Mouse (Mus musculus) midbrain, postnatal 0 days (tissue): ENCODE data around the gene Surf4. TPM values are rescaled to one million over a fixed set of nuclear protein-coding genes. Genes with fewer than 3 reads are reported as not detected.
A peak's percentile ranks its signal among the peaks of the same experiment; 100 is the strongest.

ENCODE experiments used
- ATAC-seq: fragments of 200-750 bp; cut with Nextera tagmentation; 2 replicates; pipeline ENCODE4 v1.8.0; 2017; ENCODE audit warnings: moderate number of reproducible peaks, mild to moderate bottlenecking, moderate TSS enrichment, moderate library complexity; ENCODE audit not compliant: low FRiP score
- DNase-seq: peaks from one replicate; pipeline ENCODE4 v3.0.0-alpha.2; 2015; ENCODE audit warnings: low spot score
- H3K27ac ChIP-seq: fragments of 300-500 bp; sonication (generic); 2 replicates; pipeline ENCODE4 v1.5.1; 2014; ENCODE audit warnings: low read depth, mild to moderate bottlenecking, low read length, mixed read lengths
- H3K27me3 ChIP-seq: fragments of 300-500 bp; sonication (generic); 2 replicates; pipeline ENCODE4 v1.6.1; 2014; ENCODE audit warnings: low read length, control low read depth, mixed read lengths; ENCODE audit not compliant: insufficient read depth
- H3K36me3 ChIP-seq: fragments of 300-500 bp; sonication (generic); 2 replicates; pipeline ENCODE4 v1.6.1; 2014; ENCODE audit warnings: low read length, control low read depth, mixed read lengths; ENCODE audit not compliant: insufficient read depth
- H3K4me1 ChIP-seq: fragments of 300-500 bp; sonication (generic); 2 replicates; pipeline ENCODE4 v1.6.1; 2014; ENCODE audit warnings: mild to moderate bottlenecking, control low read depth, antibody characterized with exemption, low read length, mixed read lengths; ENCODE audit not compliant: insufficient read depth
- H3K4me2 ChIP-seq: fragments of 300-500 bp; sonication (generic); 2 replicates; pipeline ENCODE4 v1.6.1; 2014; ENCODE audit warnings: low read depth, mild to moderate bottlenecking, low read length, mixed read lengths; ENCODE audit not compliant: poor library complexity, severe bottlenecking
- H3K4me3 ChIP-seq: fragments of 300-500 bp; sonication (generic); 2 replicates; pipeline ENCODE4 v1.5.1; 2014; ENCODE audit warnings: low read depth, mild to moderate bottlenecking, low read length, moderate library complexity
- H3K9ac ChIP-seq: fragments of 300-500 bp; sonication (generic); replicated peaks from 2 replicates; pipeline ENCODE4 v1.6.1; 2014; ENCODE audit warnings: mild to moderate bottlenecking, low read length, moderate library complexity, mixed read lengths; ENCODE audit not compliant: poor library complexity, severe bottlenecking
- H3K9me3 ChIP-seq: fragments of 300-500 bp; sonication (generic); 2 replicates; pipeline ENCODE4 v1.6.1; 2016; ENCODE audit warnings: low read length, control low read depth
- CTCF ChIP-seq: IDR thresholded peaks from 2 replicates; pipeline ENCODE4 v1.5.1; 2016; ENCODE audit warnings: antibody characterized with exemption, mild to moderate bottlenecking
- WGBS: fragments of 180-500 bp; shearing (Covaris S2); extraction: QIAGEN DNeasy Blood & Tissue Kit; methylation state at CpG from one replicate; pipeline ENCODE4 v1.1.7; 2014; 5-methylcytosine and 5-hydroxymethylcytosine counted together
- polyA plus RNA-seq: library from polyadenylated mRNA; unstranded; fragments of >200 nt; fragmentation: Nextera tagmentation; extraction: Ambion mirVana; gene quantifications from 2 replicates; pipeline ENCODE4 v1.2.1, GENCODE M21; 2015
- total RNA-seq: library from RNA; depleted of rRNA; stranded (reverse); fragments of >200 nt; gene quantifications from 2 replicates; pipeline ENCODE4 v1.2.3, GENCODE M21; 2014

Surf4 gene
- total and polyA plus RNA-seq, 2 experiments from 2014 or later, result 102 to 120 TPM

DNA sequence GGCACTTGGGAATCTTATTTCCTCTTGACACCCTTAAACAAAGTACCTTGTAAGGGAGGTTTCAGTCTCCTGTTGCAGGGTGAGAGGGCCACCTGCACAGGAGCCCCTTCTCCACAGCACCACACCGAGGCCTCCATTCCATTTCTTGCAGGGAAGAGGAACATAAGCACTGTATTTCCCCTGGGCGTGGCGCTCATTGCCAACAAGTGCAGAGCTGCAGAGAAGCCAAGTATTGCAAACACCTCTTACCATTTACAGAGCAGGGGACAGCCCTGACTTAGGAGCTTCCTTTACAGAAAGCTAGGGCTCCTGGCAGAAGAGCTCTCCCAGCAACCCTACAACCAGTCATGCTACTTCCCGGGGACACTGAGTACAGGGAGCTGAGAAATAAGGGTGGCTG is 18.5 kb upstream of the Surf4 start:
- no peak for TF ChIP-seq CTCF
- WGBS, result 91% methylated on average over 4 of the region's 4 CpGs
- no peak for ATAC-seq
- DNase-seq, result no peak
- no peak overlapping the region for H3K27ac ChIP-seq
- no peak overlapping the region for H3K4me3 ChIP-seq
- no peaks in the 10 kb centered on the region for H3K27me3 ChIP-seq
- no peak overlapping the region for H3K9ac ChIP-seq
- peaks cover 57% of the 10 kb centered on the region for H3K36me3 ChIP-seq
- H3K4me2 ChIP-seq, result no peak overlapping the region
- no peaks in the 10 kb centered on the region for H3K9me3 ChIP-seq
- H3K4me1 ChIP-seq, result no peaks in the 10 kb centered on the region

DNA sequence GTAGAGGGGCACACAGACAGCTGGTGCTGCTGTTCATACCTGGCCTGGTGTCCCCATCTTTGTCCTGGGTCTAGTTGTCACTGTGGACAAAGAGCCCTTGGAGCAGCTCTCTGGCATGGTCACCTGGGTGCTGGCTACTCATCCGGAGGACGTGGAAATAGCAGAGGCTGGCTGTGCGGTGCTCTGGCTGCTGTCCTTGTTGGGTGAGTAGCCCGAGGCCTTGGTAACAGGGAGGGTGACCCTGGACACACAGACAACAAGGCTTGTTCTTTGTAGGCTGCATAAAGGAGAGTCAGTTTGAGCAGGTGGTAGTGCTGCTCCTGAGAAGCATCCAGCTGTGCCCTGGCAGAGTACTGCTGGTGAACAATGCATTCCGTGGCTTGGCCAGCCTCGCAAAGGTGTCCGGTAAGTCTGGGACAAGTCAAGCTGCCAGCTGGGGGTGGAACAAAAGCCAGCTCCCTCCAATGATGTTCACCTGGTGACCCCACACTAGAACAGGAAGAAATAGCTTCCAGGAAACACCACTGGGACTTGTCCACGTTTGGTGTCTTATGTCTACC is 17.7 kb upstream of the Surf4 start:
- DNase-seq, result no peak
- no peak for ATAC-seq
- Histone ChIP-seq H3K27me3 (no peaks in the 10 kb centered on the region), H3K4me1 (no peaks in the 10 kb centered on the region), H3K27ac (no peak overlapping the region), H3K4me2 (no peak overlapping the region), H3K4me3 (no peak overlapping the region), H3K36me3 (peaks cover 52% of the 10 kb centered on the region), H3K9me3 (no peaks in the 10 kb centered on the region), H3K9ac (no peak overlapping the region)
- 88% methylated on average over 8 of the region's 8 CpGs for WGBS
- no peak for TF ChIP-seq CTCF

DNA sequence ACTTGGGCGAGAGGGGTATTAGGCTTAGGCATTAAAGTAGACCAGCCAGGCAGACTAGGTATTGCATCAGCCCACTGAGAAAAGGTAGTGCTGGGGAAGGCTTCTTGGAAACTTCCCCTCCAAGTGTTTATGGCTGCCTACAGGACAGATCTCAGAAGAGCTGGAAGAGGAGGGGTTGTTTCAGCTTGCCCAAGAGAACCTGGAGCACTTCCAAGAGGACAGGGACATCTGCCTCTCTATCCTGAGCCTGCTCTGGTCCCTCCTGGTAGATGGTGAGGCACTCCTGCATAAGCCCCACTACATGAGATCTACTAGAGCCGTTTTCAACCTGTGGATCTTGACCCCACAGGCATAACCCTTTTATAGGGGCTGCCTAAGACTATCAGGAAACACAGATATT is 16.7 kb upstream of the Surf4 start:
- 84% methylated on average over 2 of the region's 2 CpGs for WGBS
- TF ChIP-seq CTCF, result no peak
- peaks cover 44% of the 10 kb centered on the region for H3K36me3 ChIP-seq

DNA sequence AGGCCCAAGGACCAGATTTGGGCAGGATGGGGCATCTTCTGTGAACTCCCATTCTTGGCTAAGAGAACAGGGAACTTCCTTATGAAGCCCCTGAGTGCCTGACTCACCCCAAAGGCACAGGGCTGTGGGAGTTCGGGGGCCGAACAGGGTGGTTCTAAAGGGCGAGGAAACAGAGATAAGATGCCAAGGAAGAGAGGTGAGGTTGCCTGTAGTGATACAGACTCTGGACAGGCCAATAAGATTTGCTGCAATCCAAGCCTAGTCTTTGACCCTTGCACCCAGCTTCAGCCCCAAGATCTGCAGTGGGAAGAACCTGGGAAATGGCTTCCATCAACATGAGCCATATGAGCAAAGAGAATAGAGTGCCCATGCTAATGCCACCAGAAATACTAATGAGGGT is 9.5 kb upstream of the Surf4 start:
- Histone ChIP-seq H3K36me3 (0 out of 2 replicates have a peak, but pooled peaks cover 5% of the 10 kb centered on the region), H3K27me3 (no peaks in the 10 kb centered on the region), H3K9me3 (no peaks in the 10 kb centered on the region), H3K27ac (no peak overlapping the region), H3K4me2 (no peak overlapping the region), H3K4me3 (no peak overlapping the region), H3K9ac (no peak overlapping the region), H3K4me1 (no peaks in the 10 kb centered on the region)
- DNase-seq (no peak), ATAC-seq (no peak)
- no peak for TF ChIP-seq CTCF
- 85% methylated on average over 3 of the region's 3 CpGs for WGBS

More for the DNA sequence above, 16.7 kb upstream of the Surf4 start:
- no peak for ATAC-seq
- Histone ChIP-seq H3K9ac (no peak overlapping the region), H3K27ac (no peak overlapping the region), H3K4me2 (no peak overlapping the region), H3K27me3 (no peaks in the 10 kb centered on the region), H3K4me3 (no peak overlapping the region), H3K4me1 (no peaks in the 10 kb centered on the region), H3K9me3 (no peaks in the 10 kb centered on the region)
- DNase-seq, result no peak

DNA sequence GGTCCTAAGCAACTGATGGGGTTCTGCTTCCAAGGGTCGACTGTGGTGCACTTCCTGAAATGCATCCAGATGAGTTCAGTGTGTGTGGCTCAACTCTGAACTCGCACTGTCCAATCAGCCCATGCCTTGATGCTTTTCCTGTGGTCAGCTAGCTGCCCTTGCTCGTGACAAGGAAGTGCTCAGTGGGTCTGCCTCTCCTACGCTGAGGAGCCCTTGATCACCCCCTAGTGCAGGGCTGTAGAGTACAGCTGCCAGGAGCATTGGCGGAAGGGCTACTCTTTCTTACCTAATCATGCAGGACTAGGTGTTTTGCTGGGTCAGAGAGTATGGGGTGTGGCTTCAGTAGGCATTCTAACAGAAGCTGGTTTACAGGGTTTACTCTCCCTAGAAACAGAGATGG is 7.8 kb upstream of the Surf4 start:
- DNase-seq, result no peak
- 41% methylated on average over 5 of the region's 5 CpGs for WGBS
- Histone ChIP-seq H3K27me3 (no peaks in the 10 kb centered on the region), H3K27ac (no peak overlapping the region), H3K36me3 (no peaks in the 10 kb centered on the region), H3K4me3 (no peak overlapping the region), H3K4me2 (no peak overlapping the region), H3K9ac (no peak overlapping the region), H3K4me1 (no peaks in the 10 kb centered on the region), H3K9me3 (no peaks in the 10 kb centered on the region)
- TF ChIP-seq CTCF, result 0 out of 2 replicates have a peak, but pooled peaks have one; percentile 4
- ATAC-seq, result no peak

DNA sequence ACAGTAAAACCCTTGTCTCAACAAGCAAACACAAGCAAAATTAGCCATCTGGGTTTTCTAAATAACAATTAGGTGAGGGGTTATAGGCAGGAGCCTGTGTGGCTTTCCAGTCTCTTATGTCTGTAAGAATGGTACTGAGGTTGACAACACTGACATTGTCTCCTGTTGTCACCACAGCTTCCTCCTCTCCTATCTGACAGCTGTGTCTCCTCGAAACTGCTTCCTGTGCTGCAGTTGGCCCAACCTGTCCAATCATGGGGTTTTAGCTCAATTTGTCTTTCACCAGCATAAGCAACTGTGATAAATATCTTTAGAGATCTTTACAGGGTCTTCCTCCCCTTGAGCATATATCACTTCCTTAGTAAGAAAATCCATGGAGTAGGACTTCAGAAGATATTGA is 2.7 kb upstream of the Surf4 start:
- H3K4me2 ChIP-seq, result no peak overlapping the region
- H3K36me3 ChIP-seq, result no peaks in the 10 kb centered on the region
- H3K9ac ChIP-seq, result no peak overlapping the region
- H3K9me3 ChIP-seq, result no peaks in the 10 kb centered on the region
- no peak overlapping the region for H3K4me3 ChIP-seq
- H3K27ac ChIP-seq, result no peak overlapping the region
- H3K4me1 ChIP-seq, result peaks cover 5% of the 10 kb centered on the region; the same call in 1 of the 2 replicates
- DNase-seq (no peak), ATAC-seq (no peak)
- no peak for TF ChIP-seq CTCF
- no peaks in the 10 kb centered on the region for H3K27me3 ChIP-seq
- 62% methylated on average over 1 of the region's 1 CpGs for WGBS
